Comparison of ENCODE assay signal across 30 mouse cellular contexts in genomic region chr6:147458637-147459301, GRCm38 (mm10). TPM values are rescaled to one million over a fixed set of nuclear protein-coding genes. Genes with fewer than 3 reads are reported as not detected.
A peak's percentile ranks its signal among the peaks of the same experiment; 100 is the strongest.
DNase-seq lines count a peak whose midpoint lies in the region; ATAC-seq and TF ChIP-seq lines count a peak whose summit lies in the region.
"Had no signal": no experiment of that assay in that cellular context is flagged by ENCODE, and none has a peak within 500 bp of the region (broad histone marks: within the 10 kb centered on the region; RNA-seq: fewer than 3 reads in every experiment).

No protein-coding gene starts in this region.

- H3K4me2 ChIP-seq in kidney, embryonic 14.5 days (replicated peaks; ENCODE audit: low read depth, low read length): no peak overlapping the region
- no peak overlapping the region for H3K4me2 ChIP-seq in kidney, postnatal 0 days (ENCODE audit: low read length)
- H3K4me2 ChIP-seq in neural tube, embryonic 15.5 days: no peak overlapping the region
- no peak overlapping the region for H3K4me2 ChIP-seq in liver, embryonic 12.5 days
- H3K4me2 ChIP-seq: embryonic facial prominence, embryonic 13.5 days; forebrain, embryonic 12.5 days; forebrain, embryonic 15.5 days; heart, embryonic 13.5 days; hindbrain, embryonic 15.5 days had no signal

- H3K9me3 ChIP-seq in kidney, embryonic 14.5 days (ENCODE audit: control insufficient read depth, low read length): no peaks in the 10 kb centered on the region
- H3K9me3 ChIP-seq in kidney, postnatal 0 days (replicated peaks; ENCODE audit: low read length): no peaks in the 10 kb centered on the region
- H3K9me3 ChIP-seq in neural tube, embryonic 15.5 days (replicated peaks): no peaks in the 10 kb centered on the region
- no peaks in the 10 kb centered on the region; the same call in 1 of the 2 replicates for H3K9me3 ChIP-seq in liver, embryonic 12.5 days (replicated peaks)
- H3K9me3 ChIP-seq: embryonic facial prominence, embryonic 10.5 days; embryonic facial prominence, embryonic 13.5 days; forebrain, embryonic 12.5 days; forebrain, embryonic 15.5 days; G1E; heart, embryonic 10.5 days; heart, embryonic 13.5 days; hindbrain, embryonic 15.5 days had no signal

- no peak for TF ChIP-seq CTCF in kidney, postnatal 0 days (IDR thresholded peaks at IDR 0.05; ENCODE audit: low read depth)
- TF ChIP-seq CTCF in kidney, adult 2 months (conservative IDR thresholded peaks at IDR 0.05; ENCODE audit: insufficient read depth, insufficient read length, low read depth, low read length): no peak

- TF ChIP-seq POLR2A in kidney, adult 2 months (IDR thresholded peaks at IDR 0.05; ENCODE audit: low read depth, low read length): no peak

- no peaks in the 10 kb centered on the region for H3K27me3 ChIP-seq in kidney, embryonic 14.5 days (ENCODE audit: control insufficient read depth, insufficient read depth, low read length)
- H3K27me3 ChIP-seq in kidney, postnatal 0 days (ENCODE audit: insufficient read depth, low read length): no peaks in the 10 kb centered on the region
- H3K27me3 ChIP-seq in kidney, adult 2 months (replicated peaks; ENCODE audit: control insufficient read depth, insufficient read depth, low read length): no peaks in the 10 kb centered on the region
- no peaks in the 10 kb centered on the region for H3K27me3 ChIP-seq in neural tube, embryonic 15.5 days (replicated peaks)
- no peaks in the 10 kb centered on the region for H3K27me3 ChIP-seq in liver, embryonic 12.5 days (replicated peaks)
- H3K27me3 ChIP-seq: CH12.LX; embryonic facial prominence, embryonic 13.5 days; forebrain, embryonic 12.5 days; forebrain, embryonic 15.5 days; heart, embryonic 13.5 days; hindbrain, embryonic 15.5 days; Patski had no signal

- no peak overlapping the region for H3K9ac ChIP-seq in kidney, embryonic 14.5 days (ENCODE audit: low read depth, low read length)
- H3K9ac ChIP-seq in kidney, postnatal 0 days (ENCODE audit: low read depth, low read length): no peak overlapping the region
- H3K9ac ChIP-seq in neural tube, embryonic 15.5 days (replicated peaks): no peak overlapping the region
- no peak overlapping the region for H3K9ac ChIP-seq in liver, embryonic 12.5 days
- H3K9ac ChIP-seq: embryonic facial prominence, embryonic 13.5 days; forebrain, embryonic 12.5 days; forebrain, embryonic 15.5 days; heart, embryonic 13.5 days; hindbrain, embryonic 15.5 days had no signal

- DNase-seq in kidney, adult 9 months: no peak
- peak; percentile 84 for DNase-seq in kidney, postnatal 0 days (ENCODE audit: low spot score)
- DNase-seq in kidney, adult 2 months: no peak
- peak; percentile 8 for DNase-seq in retina, embryonic 14.5 days (ENCODE audit: low spot score)
- no peak for DNase-seq in retina, postnatal 1 day
- DNase-seq: adrenal gland, postnatal 10 days; B cell, adult 2 months; cerebellum, adult 11 months; cerebellum, adult 2 months; cerebellum, adult 9-11 months; cerebellum, postnatal 25 days; gastrocnemius, postnatal 10 days; gastrocnemius, postnatal 36 days; heart, adult 2 months; heart, postnatal 14 days; heart, postnatal 4 days had no signal

- H3K27ac ChIP-seq in kidney, embryonic 14.5 days (ENCODE audit: low read depth, low read length): no peak overlapping the region
- no peak overlapping the region for H3K27ac ChIP-seq in kidney, postnatal 0 days
- no peak overlapping the region for H3K27ac ChIP-seq in kidney, adult 2 months (ENCODE audit: insufficient read depth, low read depth, low read length)
- H3K27ac ChIP-seq in neural tube, embryonic 15.5 days (replicated peaks): no peak overlapping the region
- no peak overlapping the region for H3K27ac ChIP-seq in liver, embryonic 12.5 days
- H3K27ac ChIP-seq: embryonic facial prominence, embryonic 10.5 days; embryonic facial prominence, embryonic 13.5 days; forebrain, embryonic 12.5 days; forebrain, embryonic 15.5 days; heart, adult 2 months; heart, embryonic 10.5 days; heart, embryonic 13.5 days; hindbrain, embryonic 15.5 days had no signal

- H3K4me1 ChIP-seq in kidney, embryonic 14.5 days (ENCODE audit: control insufficient read depth, insufficient read depth, low read length): no peaks in the 10 kb centered on the region
- H3K4me1 ChIP-seq in kidney, postnatal 0 days (replicated peaks; ENCODE audit: insufficient read depth, low read length): no peaks in the 10 kb centered on the region
- no peaks in the 10 kb centered on the region for H3K4me1 ChIP-seq in kidney, adult 2 months (ENCODE audit: control insufficient read depth, insufficient read depth, low read length)
- no peaks in the 10 kb centered on the region for H3K4me1 ChIP-seq in neural tube, embryonic 15.5 days
- H3K4me1 ChIP-seq in liver, embryonic 12.5 days: no peaks in the 10 kb centered on the region
- H3K4me1 ChIP-seq: embryonic facial prominence, embryonic 10.5 days; embryonic facial prominence, embryonic 13.5 days; forebrain, embryonic 12.5 days; forebrain, embryonic 15.5 days; heart, embryonic 10.5 days; heart, embryonic 13.5 days; hindbrain, embryonic 15.5 days had no signal

- no peak overlapping the region for H3K4me3 ChIP-seq in kidney, embryonic 14.5 days (ENCODE audit: low read length)
- H3K4me3 ChIP-seq in kidney, postnatal 0 days (replicated peaks; ENCODE audit: low read depth, low read length): no peak overlapping the region
- H3K4me3 ChIP-seq in kidney, adult 2 months (ENCODE audit: insufficient read depth, low read depth, low read length): no peak overlapping the region
- no peak overlapping the region for H3K4me3 ChIP-seq in neural tube, embryonic 15.5 days (replicated peaks)
- H3K4me3 ChIP-seq in liver, embryonic 12.5 days: no peak overlapping the region
- H3K4me3 ChIP-seq: embryonic facial prominence, embryonic 10.5 days; embryonic facial prominence, embryonic 13.5 days; erythroblast, embryonic 14.5 days; forebrain, embryonic 12.5 days; forebrain, embryonic 15.5 days; heart, adult 2 months; heart, embryonic 10.5 days; heart, embryonic 13.5 days; hindbrain, embryonic 15.5 days had no signal

- WGBS in kidney, embryonic 14.5 days: 43% methylated on average over 11 of the region's 11 CpGs
- 45% methylated on average over 11 of the region's 11 CpGs for WGBS in kidney, postnatal 0 days
- WGBS in kidney, adult 2 months: 45% methylated on average over 11 of the region's 11 CpGs
- WGBS in neural tube, embryonic 15.5 days: 71% methylated on average over 11 of the region's 11 CpGs
- WGBS in liver, embryonic 12.5 days (ENCODE audit: insufficient replicate concordance): 73% methylated on average over 11 of the region's 11 CpGs

- ATAC-seq in kidney, embryonic 14.5 days (ENCODE audit: low FRiP score, low TSS enrichment): peak; percentile 97
- ATAC-seq in kidney, postnatal 0 days (replicated peaks; ENCODE audit: low FRiP score, low read depth): peak; percentile 84
- ATAC-seq in neural tube, embryonic 15.5 days (ENCODE audit: low FRiP score): peak; percentile 80
- no peak for ATAC-seq in liver, embryonic 12.5 days
- ATAC-seq: forebrain, embryonic 15.5 days; Patski had no signal

- no peaks in the 10 kb centered on the region for H3K36me3 ChIP-seq in kidney, embryonic 14.5 days (ENCODE audit: control insufficient read depth, insufficient read depth, low read length)
- no peaks in the 10 kb centered on the region for H3K36me3 ChIP-seq in kidney, postnatal 0 days (ENCODE audit: insufficient read depth, low read length)
- H3K36me3 ChIP-seq in kidney, adult 2 months (ENCODE audit: control insufficient read depth, insufficient read depth, low read length): no peaks in the 10 kb centered on the region
- H3K36me3 ChIP-seq in neural tube, embryonic 15.5 days: no peaks in the 10 kb centered on the region
- no peaks in the 10 kb centered on the region for H3K36me3 ChIP-seq in liver, embryonic 12.5 days
- H3K36me3 ChIP-seq: embryonic facial prominence, embryonic 10.5 days; embryonic facial prominence, embryonic 13.5 days; forebrain, embryonic 12.5 days; forebrain, embryonic 15.5 days; G1E; heart, embryonic 10.5 days; heart, embryonic 13.5 days; hindbrain, embryonic 15.5 days had no signal

RNA-seq across cellular contexts. Expression of gene Ccdc91, which starts 16.9 kb away (rescaled TPM):
- 19.5 and 21.1 TPM in 2 replicates for polyA plus RNA-seq in kidney, embryonic 14.5 days (2014; fragmentation: Nextera tagmentation; extraction: Ambion mirVana)
- polyA plus RNA-seq in kidney, postnatal 0 days (2015; fragmentation: Nextera tagmentation; extraction: Ambion mirVana): 23.9 and 25.7 TPM in 2 replicates
- polyA plus RNA-seq in kidney, adult 2 months (2012; rRNA removed): 37.5 and 38.3 TPM in 2 replicates
- polyA plus RNA-seq in neural tube, embryonic 15.5 days (2015; fragmentation: Nextera tagmentation; extraction: Ambion mirVana): 45.5 and 49.0 TPM in 2 replicates
- 9.1 and 9.4 TPM in 2 replicates for polyA plus RNA-seq in liver, embryonic 12.5 days (2016; fragmentation: Nextera tagmentation; extraction: Ambion mirVana)

Comparison
In these comparisons a context has a peak if more than half of its experiments do, and no peak if none do; other contexts are left out.
1. DNase-seq: peak in kidney, postnatal 0 days (single experiment) and retina, embryonic 14.5 days (single experiment); none in kidney, adult 9 months (single experiment), kidney, adult 2 months (single experiment) and retina, postnatal 1 day (single experiment).